Mouse (Mus musculus) ES-E14 (cell line): Measurements from ENCODE around the gene Sh3pxd2a.

Experiments
- CHD2 ChIP-seq: IDR thresholded peaks from 2 replicates; pipeline ENCODE4 v1.6.1; 2014; ENCODE audit warnings: mild to moderate bottlenecking, low read depth, low read length, inconsistent platforms
- ZC3H11A ChIP-seq: IDR thresholded peaks from 2 replicates; pipeline ENCODE4 v1.6.1; 2012; ENCODE audit warnings: low read depth, mild to moderate bottlenecking, inconsistent platforms, low read length, borderline replicate concordance

DNA sequence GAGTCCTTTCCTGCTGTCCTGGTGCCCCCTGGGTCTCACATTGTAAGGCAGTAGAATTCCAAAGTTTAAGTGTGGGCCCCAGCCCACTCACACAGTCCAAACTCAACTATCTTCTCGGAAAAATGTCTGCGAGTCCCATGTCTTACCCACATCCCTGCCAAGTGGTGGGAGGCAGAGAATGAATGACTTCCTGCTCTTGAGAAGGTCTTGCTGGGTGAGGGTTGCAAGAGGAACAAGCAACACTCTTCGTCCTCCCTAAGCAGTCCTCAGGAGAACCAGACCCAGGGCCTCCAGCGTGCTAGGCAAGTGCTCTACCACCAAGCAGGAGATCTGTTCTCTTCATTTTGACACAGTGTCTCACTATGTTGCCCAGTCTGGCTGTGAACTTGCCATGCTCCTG, 222.0 kb downstream of the Sh3pxd2a start:
- TF ChIP-seq ZC3H11A (no peak), CHD2 (no peak)
